Mouse (Mus musculus) embryo, embryonic 10.5 days (tissue): ENCODE data around the gene Ccdc124.
"Not testable (repeated sequence)": the region's sequence is repeated elsewhere in the genome, so short reads cannot be mapped to it uniquely, and the experiment has no call there.

ENCODE experiments used
- DNase-seq: peaks from one replicate; pipeline ENCODE4 v3.0.0-alpha.2; 2015; ENCODE audit warnings: low spot score

Gene Ccdc124

DNA sequence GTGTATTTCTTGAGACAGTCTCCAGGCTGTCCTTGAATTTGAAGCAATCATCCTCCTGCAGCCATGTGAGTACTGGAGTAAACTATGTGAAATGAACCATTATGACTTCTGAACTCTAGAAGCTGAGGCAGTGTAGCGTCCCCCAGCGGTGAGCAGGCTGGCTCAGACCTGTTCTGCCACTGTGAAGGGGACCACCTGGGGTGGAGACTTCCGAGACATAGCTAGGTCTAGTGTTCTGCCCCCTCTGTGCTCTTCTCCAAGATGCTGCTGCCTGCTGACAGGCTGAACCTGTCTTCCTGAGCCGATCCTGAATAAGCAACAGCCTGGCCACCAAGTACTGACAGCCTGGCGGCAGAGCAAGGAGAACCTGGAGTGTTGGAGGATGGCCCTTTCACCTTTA, 28.6 kb downstream of the Ccdc124 start:
- no peak for DNase-seq

DNA sequence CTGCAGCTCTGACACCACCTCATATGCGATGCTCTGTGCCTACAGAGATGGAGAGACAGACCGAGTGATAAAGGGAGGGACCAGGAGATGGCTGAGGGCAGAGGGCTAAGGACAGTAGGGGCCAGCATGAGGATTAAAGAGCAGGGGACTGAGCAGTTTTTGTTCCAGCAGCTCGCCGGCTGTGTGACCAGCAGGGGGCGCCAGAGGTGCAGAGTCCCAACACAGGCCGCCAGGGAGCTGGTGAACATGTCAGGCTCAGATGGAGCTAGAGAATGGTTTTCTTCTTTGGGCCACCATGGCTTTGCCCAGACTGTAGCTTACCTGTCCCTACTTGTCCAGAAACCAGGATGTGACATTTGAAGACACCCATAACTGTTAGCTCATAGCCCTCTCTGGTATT, 29.2 kb downstream of the Ccdc124 start:
- peak; percentile 92 for DNase-seq

DNA sequence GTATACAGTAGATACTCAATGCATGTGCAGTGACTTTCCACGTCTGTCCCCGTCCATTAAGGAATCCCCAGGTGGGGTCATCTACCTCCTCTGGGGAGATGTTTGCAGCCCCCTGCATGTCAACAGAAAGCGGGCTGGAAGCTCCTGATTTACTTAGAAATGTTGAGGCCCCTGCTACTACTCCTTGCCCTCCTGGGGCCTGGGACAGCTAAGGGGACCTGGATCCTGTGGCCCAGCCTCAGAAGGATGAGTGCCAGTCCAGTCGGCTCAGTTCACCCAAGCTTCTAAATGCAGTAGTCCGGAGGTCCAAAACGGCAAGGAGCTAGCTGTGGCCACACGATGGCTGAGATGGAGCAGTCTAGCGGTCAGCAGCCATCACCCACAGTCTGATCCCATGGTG, 29.8 kb downstream of the Ccdc124 start:
- DNase-seq, result no peak

DNA sequence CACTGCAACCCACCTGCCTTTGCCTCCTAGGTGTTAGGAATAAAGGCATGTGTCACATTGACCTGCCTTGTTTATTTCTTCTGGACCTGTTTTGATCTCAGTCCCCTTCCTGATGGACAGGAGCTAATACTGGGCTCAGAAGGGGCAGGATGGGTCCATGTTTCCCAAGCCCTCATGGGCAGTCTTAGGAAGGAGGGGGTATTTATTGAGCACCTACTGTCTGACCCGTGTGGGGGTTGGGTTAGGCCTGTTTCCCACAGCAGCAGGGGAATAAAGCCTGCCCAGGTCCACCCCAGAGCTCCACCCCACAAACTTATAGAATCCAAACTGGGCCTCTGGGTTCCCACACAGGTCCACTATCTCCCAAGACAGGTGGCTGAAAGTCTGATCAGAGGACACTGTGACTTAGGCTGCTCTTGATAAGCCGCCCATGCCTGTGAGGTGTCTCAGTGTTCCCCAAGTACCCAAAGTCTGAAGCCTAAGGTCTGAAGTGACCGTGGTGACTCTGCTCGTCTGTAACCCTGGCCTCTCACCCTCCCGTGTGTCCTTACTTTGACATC, 30.4 kb downstream of the Ccdc124 start:
- DNase-seq, result no peak

DNA sequence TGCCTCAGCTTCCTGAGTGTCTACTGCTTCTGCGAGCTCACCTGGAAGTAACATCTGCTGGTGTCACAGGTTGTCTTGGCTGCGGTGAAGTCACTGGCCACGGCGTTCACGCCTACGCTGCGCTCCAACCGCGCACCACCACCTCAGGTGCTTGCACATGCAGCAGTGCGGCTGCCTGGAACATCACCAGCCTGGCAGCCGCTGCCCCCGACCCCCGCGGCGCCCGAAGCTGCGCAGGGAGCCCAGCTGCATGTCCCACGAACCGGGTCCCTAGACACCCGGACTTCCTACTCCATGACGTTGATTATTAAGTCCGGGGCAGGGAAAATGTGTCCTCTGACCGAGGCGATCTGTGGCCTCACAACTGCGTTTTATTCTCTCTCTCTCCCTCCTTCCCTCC, 31.3 kb downstream of the Ccdc124 start:
- no peak for DNase-seq

DNA sequence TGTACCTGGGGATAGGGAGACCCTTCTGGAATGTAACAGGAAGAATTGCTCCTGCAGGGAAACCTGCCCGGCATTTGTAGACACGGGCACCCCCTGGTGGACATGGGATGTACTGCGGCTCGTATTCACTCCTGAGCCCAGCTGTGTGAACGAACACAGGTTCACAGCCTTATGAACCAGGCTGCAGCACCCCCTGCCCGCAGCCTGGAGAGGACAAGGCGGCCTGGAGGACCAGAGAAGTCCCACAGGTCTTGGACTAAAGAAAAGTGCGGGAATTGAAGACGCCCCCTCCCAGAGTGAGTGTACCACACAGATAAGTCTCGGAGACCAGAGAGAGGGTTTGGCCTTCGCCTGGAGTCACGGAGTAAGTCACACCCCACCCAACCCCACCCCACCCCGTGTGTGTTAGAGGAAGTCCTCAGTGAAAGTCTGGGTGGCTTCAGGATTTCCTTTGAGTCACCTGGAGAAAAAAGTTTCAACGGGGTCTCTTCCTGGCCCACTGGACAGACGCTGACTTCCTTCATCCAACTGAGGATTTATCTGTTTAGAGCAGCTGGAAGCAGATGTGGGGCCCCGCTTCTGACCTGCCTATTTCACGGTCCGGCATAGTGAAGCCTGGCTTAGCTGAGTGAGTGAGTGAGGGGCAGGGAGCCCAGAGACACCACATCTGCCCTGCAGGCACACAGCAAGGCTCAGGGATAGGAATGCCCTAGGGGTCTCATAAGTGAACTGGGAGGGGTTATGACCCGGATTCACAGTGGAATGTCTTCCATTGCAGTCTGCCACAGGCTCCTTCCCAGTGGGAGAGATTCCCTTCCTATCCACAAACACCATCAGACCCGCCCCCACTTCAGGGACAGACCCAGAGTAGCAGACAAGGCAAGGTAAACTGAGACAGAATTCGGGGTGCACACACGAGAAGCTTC, 32.3 kb downstream of the Ccdc124 start:
- DNase-seq, result peak; percentile 94

DNA sequence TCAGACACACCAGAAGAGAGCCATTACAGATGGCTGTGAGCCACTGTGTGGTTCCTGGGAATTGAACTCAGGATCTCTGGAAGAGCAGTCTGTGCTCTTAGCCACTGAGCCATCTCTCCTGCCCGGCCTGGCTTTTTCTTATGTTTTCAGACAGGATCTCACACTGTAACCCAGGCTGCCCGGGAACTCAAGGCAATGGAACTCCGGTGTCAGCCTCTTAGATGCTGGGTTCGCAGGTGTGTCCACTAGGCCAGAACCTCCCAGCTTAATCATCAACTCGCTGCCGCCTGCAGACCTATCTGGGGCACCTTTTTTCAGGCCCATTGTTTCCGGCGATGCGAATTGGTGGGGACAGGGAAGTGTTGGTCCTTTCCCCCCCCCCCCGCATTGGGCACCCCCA, 33.1 kb downstream of the Ccdc124 start:
- DNase-seq, result no peak

DNA sequence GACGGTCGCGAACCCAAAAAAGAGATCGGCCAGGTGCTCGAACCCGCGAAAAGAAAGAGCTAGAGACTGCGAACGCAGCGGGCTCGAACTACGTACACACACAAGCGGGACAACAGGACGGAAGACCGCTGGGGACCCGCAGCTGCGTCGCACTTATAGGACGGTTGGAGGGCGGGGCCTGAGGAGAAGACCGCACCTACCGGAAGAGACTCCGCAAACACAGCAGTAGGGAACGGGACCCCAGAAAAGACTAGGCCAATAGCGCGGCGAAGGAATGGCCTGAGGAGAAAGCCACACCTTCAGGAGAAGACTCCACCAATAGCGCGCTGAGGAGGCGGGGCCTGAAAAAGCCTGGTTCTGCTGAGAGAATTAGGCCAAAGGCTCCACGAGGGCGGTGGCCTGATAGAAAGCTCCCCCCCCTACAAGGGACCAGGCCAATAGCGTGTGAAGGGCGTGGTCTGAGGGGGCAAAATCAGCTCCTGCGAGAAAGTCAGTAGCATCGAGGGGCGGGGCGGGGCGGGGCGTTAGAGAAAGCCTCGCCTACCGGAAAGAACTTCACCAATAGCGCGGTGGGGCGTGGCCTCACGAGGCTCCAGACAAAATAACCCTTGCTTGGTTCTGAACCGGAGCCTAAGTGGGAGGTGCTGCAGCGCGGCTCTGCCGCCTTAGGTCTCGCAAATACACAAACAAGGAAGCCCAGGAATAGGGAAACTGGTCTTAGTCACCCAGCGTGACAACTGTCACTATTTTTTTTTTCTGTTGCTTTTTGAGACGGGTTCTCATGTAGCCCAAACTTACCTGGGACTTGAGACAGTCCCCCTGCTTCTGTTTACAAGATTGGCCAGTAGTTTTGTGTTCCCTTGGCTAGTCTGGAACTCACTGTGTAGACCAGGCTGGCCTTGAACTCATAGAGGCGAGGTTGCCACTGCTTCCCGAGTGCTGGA, 34.1 kb downstream of the Ccdc124 start, which contains the start of gene Arrdc2:
Gene Arrdc2, minus strand, starts transcription at position 313 of the 944 bp plus-strand sequence.
- peak; percentile 100 for DNase-seq

DNA sequence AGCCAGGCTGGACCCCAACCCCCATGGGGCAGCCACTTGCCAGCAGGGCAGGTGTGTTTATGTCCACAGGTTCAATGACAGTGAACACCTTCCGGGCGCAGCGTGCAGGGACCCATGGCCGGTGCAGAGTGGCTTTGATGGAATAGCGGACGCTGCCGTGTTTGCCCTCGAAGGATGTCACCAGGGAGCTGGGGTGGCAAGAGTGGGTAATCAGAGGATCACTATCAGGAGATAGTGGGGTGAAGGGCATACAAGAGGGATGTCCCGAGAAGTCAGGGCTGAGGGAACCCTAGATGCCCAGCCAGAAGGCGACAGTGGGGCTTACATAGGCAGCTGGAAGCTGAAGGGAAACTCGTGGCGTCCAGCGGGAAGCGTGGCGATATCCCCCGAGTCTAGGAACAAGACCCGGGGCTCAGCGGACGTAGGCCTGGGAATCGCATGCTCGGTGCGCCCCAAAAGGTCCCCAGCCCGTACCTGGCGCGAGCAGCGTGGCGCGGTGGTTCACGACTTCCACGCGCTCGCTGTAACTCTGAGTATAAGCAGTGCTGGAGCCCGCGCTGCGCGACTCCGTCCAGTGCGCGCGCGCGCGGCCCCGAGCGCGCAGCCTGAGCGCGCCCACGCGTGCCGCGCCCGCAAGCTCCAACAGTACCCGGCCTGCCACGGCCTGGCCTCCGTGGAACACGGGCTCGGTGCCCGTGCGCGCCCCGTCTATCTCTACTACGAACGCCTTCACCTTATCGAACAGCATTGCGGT, 34.9 kb downstream of the Ccdc124 start:
- DNase-seq, result no peak

DNA sequence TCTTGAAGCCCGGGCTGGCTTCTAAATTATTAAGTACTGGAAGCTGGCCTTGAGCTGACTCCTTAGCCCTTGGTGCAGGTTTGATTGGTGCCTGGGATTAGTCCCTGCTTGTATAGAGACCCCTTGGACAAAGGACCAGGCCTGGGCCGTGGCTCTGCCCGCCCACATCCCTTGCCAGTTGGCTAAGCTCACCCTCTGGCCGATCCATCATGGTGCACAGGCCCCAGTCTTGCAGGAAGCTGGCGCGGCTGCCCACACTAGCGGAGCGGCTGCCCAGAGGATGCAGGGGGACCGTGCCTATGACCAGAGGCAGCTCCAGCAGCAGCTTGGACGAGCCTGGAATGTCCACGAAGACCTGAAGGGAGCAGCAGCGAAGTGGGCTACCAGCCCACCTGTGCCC, 37.1 kb downstream of the Ccdc124 start:
- DNase-seq, result no peak

DNA sequence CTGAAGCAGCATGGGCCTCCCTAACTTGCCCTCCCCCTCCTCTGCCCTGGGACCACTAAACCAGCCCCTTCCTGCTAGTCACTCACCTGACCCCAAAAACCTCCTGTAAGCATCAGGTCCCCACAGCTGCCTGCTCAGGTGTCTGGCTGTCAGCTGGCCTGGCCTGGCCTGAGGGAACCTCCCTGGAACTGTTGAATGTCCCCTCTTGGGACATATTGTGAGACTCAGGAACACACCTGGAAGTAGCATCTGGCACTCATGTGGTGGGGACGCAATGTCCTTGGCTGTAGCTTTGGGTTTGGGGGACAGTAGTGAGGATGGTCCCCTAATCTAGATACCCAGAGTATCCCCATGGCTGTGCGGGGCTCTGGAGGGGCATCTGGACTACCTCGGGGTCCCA, 39.7 kb downstream of the Ccdc124 start:
- no peak for DNase-seq

DNA sequence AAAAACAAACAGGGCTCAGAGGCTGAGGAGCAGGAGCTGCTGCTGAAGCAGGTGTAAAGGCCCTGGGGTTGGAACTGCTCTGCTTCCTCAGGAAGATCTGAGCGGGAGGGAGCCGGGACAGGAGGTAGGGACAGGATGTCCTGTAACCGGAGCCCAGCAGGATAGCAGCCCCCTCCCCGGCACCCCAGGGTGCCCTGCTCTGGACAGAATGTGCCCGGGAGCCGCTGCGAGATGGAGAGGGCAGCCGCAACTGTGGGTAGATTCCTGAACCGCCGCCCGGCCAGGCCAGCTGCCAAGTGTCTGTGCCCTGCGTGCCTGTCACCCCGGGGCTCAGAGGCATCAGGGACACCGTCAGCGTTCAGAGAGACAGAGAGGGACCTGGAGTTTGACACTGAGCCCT, 40.2 kb downstream of the Ccdc124 start:
- DNase-seq, result no peak

DNA sequence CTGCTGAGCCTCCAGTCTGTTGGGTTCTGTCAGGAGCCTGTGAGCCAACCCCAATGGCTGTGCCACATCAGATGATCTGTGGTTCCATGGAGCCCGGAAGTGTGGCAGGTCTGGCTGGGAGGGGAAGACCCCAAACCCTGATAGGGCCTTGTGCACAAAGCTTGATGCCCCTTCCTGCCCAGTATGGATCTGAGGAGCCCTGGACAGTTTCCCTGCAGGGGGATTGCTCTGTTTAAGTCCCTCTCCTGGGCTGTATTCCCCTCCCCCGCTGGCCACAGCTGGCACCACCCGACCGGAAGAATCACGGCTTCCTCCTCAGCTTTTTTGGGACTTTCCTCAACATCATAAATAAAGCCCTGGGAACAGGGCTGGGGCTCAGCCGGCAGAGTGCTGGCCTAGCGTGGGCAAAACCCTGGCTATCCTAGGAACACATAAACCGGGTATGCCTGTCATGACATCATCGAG, 40.7 kb downstream of the Ccdc124 start:
- no peak for DNase-seq

DNA sequence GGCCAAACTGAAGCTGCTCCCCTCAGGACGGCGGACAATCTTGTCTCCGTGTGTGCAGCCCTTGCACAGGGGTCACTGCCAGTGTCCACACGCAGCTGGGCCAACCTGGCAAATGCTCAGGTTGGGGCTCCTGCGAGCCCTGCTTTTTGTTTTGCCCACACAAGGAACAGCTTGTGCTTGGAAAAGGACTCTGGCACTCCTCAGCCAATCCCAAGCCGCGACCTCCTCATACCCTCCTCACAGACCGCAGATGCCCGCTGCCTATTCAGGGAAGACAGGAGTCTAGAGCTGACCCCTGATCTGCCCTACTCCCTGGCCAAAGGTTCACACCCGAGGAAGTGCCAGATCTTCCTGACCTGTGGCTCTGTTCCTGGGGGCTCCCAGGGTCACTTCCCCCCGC, 41.4 kb downstream of the Ccdc124 start:
- no peak for DNase-seq

DNA sequence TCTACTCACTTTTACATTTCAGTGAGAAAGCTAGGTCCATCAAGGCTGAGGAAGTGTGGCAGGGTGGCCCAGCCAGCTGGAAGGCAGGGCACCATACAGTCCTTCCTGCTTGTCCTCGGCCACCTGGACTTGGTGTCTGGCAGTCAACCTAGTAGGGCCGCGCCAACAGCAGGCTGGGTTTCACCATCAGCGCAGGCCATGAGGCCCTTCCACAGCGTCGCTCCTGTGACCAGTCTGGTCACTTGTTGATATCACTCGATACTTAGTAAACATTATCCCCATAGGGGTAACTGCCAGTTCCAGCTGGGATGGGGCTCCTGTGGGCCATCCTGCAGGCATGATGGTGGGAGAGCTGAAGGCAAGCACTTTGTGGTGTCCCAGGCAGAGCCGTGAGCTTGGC, 42.2 kb downstream of the Ccdc124 start:
- no peak for DNase-seq

DNA sequence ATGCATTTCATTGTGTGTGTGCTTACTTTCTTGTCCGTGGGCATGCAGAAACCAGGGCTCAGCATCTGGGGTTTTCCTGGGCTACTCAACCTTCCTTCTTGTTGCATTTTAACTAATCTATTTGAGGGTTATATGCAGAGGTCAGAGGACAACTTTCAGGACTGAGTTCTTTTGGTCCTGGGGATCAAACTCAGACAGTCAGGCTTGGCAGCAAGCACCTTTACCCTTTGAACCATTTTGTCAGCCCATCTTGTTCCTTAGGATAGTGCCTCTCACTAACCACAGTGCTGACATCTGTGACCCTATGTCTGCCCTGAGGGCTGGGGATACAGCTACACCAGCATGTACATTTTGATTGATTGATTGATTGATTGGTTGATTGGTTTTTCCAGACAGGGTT, 45.9 kb downstream of the Ccdc124 start:
- no peak for DNase-seq

DNA sequence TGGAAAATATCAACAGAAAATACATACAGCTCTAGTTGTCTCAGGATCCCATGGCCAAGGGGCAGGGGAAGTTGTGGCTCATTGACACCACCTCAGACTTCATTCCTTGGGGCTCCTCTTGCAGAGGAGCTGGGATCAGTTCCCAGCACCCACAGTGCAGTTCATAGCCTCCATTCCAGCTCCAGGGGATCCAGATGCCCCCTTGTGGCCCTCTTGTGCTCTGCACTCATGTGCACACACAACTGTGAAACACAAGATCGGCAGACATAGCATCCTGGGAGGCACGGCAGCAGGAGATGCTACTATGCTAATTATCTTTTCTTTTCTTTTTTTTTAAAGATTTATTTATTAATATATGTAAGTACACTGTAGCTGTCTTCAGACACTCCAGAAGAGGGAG, 46.7 kb downstream of the Ccdc124 start:
- DNase-seq, result no peak

DNA sequence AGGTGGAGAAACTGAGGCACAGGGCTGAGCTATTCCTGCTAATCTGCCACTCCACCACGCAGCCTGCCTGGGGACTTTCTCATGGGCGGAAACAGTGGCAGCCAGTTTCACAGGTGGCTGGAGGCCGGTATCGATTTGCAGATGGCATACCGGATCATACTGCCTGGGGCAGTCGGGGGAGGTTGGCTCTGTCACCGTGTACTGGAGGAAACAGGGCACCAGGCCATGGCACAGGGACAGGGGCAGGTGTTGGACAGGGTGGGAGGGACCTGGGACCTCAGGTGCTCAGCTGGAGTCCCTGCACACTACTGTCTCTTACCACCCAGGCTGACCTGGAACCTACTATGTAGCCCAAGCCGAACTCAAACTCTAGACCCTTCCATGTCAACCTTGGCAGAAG, 47.9 kb downstream of the Ccdc124 start:
- no peak for DNase-seq

DNA sequence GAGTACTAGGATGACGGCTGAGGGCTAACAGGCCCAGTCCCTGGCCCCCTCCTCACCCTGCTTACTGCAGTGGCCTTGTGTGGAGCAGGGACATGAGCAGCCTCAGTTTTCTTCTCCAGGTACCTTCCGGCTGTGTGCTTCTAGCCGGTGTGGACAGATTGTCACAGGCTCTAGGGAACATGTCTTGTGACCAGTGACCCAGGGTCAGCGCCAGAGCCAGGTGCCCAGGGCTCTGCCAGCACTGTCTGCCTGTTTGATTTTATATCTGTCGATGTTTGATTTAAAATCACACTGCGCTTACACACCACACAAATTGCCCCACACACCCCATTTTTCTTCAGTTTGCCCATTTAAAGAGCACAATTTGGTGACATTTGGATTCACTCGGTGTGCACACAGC, 49.9 kb downstream of the Ccdc124 start:
- no peak for DNase-seq

DNA sequence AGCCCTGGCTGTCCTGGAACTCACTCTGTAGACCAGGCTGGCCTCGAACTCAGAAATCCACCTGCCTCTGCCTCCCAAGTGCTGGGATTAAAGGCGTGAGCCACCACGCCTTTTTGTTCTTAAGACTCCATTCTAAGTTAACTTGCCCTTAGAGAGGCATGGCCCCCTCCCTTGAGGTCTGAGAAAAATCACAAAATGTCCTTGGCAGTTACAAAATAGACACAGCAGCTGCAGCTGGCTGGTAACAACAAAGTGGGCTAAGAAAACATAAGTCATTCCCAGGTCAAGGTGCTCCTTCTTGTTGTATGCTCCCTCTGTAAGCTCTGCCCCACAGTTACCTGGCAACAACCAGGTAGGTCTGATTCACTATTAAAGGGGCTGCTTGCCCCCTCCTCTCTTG, 51.1 kb downstream of the Ccdc124 start:
- DNase-seq, result not testable (repeated sequence)

DNA sequence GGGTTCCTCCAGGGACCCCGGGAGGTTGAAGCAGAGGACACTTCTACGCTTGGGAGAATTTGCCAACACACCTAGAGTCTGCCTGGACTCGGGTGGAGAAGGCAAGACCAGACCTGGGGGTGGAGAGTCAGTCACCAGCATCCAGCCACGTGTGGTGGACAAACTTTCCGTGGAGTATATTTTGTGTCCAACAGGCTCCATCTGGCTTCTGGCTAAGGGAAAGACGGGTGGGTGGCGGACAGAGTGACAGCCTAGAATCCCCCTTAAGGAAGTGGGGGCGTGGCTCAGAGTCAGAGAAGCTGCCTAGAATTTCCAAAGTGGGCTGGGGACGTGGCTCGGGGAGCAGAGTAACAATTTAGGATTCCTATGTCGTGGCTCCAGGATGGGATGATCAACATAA, 51.7 kb downstream of the Ccdc124 start:
- no peak for DNase-seq
